Mouse (Mus musculus) hindbrain, embryonic 14.5 days (tissue): Measurements from ENCODE around the gene Omp. TPM values are rescaled to one million over a fixed set of nuclear protein-coding genes. Genes with fewer than 3 reads are reported as not detected.

ENCODE experiments used
- ATAC-seq: fragments of 200-750 bp; cut with Nextera tagmentation; 2 replicates; pipeline ENCODE4 v1.8.0; 2017; ENCODE audit warnings: moderate number of reproducible peaks, mild to moderate bottlenecking, moderate TSS enrichment, moderate library complexity; ENCODE audit not compliant: low FRiP score
- DNase-seq: peaks from one replicate; pipeline ENCODE4 v3.0.0-alpha.2; 2015; ENCODE audit warnings: low spot score
- H3K27ac ChIP-seq: fragments of 300-500 bp; sonication (generic); 2 replicates; pipeline ENCODE4 v1.5.1; 2014; ENCODE audit warnings: mild to moderate bottlenecking, moderate library complexity
- H3K27me3 ChIP-seq: fragments of 300-500 bp; sonication (generic); 2 replicates; pipeline ENCODE4 v1.6.1; 2014; ENCODE audit warnings: mild to moderate bottlenecking, low read length, mixed read lengths; ENCODE audit not compliant: control insufficient read depth, insufficient read depth
- H3K36me3 ChIP-seq: fragments of 300-500 bp; sonication (generic); replicated peaks from 2 replicates; pipeline ENCODE4 v1.6.1; 2014; ENCODE audit not compliant: control insufficient read depth, insufficient read depth
- H3K4me1 ChIP-seq: fragments of 300-500 bp; sonication (generic); replicated peaks from 2 replicates; pipeline ENCODE4 v1.6.1; 2014; ENCODE audit warnings: antibody characterized with exemption, low read length, mixed read lengths; ENCODE audit not compliant: control insufficient read depth, insufficient read depth
- H3K4me2 ChIP-seq: fragments of 300-500 bp; sonication (generic); replicated peaks from 2 replicates; pipeline ENCODE4 v1.6.1; 2014; ENCODE audit warnings: mild to moderate bottlenecking, moderate library complexity
- H3K4me3 ChIP-seq: fragments of 300-500 bp; sonication (generic); replicated peaks from 2 replicates; pipeline ENCODE4 v1.5.1; 2014; ENCODE audit warnings: mild to moderate bottlenecking, low read length
- H3K9ac ChIP-seq: fragments of 300-500 bp; sonication (generic); 2 replicates; pipeline ENCODE4 v1.6.1; 2014
- H3K9me3 ChIP-seq: fragments of 300-500 bp; sonication (generic); 2 replicates; pipeline ENCODE4 v1.6.1; 2016; ENCODE audit warnings: low read length; ENCODE audit not compliant: control insufficient read depth
- WGBS: fragments of 180-500 bp; shearing (Covaris S2); extraction: QIAGEN DNeasy Blood & Tissue Kit; methylation state at CpG from one replicate; pipeline ENCODE4 v1.1.7; 2014; 5-methylcytosine and 5-hydroxymethylcytosine counted together
- polyA plus RNA-seq: library from polyadenylated mRNA; unstranded; fragments of >200 nt; fragmentation: Nextera tagmentation; extraction: Ambion mirVana; gene quantifications from 2 replicates; pipeline ENCODE4 v1.2.1, GENCODE M21; 2014

Omp gene
- polyA plus RNA-seq, 1 experiment from 2014 or later, result 0.32 TPM

GRCm38 (mm10) chr7:98147766-98148165 lies 2.5 kb upstream of the Omp start:
- Histone ChIP-seq H3K27ac (no peak overlapping the region), H3K4me2 (no peak overlapping the region), H3K4me3 (no peak overlapping the region), H3K9me3 (no peaks in the 10 kb centered on the region), H3K9ac (no peak overlapping the region), H3K27me3 (no peaks in the 10 kb centered on the region), H3K4me1 (peaks cover 5% of the 10 kb centered on the region), H3K36me3 (no peaks in the 10 kb centered on the region)
- 62% methylated on average over 8 of the region's 8 CpGs for WGBS
- ATAC-seq (no peak), DNase-seq (no peak)

DNA sequence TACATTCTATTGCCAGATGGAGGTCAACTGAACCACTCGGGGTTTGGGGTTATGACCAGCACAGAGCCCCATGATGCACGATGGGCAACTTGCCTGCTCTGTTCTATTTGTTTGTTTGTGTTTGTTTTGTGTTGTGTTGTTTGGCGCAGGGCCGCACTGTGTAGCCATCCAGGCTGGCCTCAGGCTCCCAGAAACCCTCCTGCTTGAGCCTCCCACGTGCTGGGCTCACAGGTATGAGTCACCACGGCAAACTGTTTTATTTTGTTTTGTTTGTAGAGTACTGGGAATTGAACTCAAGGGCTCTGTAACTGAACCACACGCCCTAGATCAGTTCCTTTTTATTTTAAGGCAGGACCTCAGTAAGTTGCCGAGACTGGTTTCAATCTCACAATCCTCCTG lies 1.1 kb upstream of the Omp start:
- no peak for DNase-seq
- 84% methylated on average over 8 of the region's 8 CpGs for WGBS
- H3K9ac ChIP-seq, result no peak overlapping the region
- no peak overlapping the region for H3K4me2 ChIP-seq
- no peak for ATAC-seq
- no peaks in the 10 kb centered on the region for H3K36me3 ChIP-seq
- no peaks in the 10 kb centered on the region for H3K27me3 ChIP-seq
- H3K27ac ChIP-seq, result no peak overlapping the region
- no peaks in the 10 kb centered on the region for H3K9me3 ChIP-seq
- H3K4me1 ChIP-seq, result peaks cover 5% of the 10 kb centered on the region
- H3K4me3 ChIP-seq, result no peak overlapping the region

GRCm38 (mm10) chr7:98145842-98146446 lies 642 bp upstream of the Omp start:
- Histone ChIP-seq H3K9me3 (no peaks in the 10 kb centered on the region), H3K9ac (no peak overlapping the region), H3K4me1 (peaks cover 5% of the 10 kb centered on the region), H3K4me3 (no peak overlapping the region), H3K4me2 (no peak overlapping the region), H3K27me3 (no peaks in the 10 kb centered on the region), H3K36me3 (no peaks in the 10 kb centered on the region), H3K27ac (no peak overlapping the region)
- DNase-seq (no peak), ATAC-seq (no peak)
- 76% methylated on average over 12 of the region's 12 CpGs for WGBS

DNA sequence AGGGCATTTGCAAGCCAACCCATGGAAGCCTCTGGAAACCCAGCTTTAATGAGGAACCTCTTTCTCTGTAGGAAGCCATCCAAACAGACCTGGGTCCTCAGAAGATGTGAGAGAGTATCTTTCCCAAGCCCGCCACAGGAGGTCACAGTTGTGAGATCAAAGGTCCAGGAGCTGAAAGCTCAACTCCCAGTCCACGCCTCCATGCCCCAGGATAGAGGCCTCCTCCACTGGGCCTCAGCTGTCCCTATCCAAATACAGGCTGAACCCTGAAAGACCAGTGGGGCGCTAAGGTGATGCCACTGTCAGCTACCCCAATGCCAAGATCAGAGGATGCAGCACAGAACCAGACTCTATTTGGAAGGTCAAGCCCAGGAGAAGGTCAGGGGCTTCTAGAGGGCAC lies 2.7 kb downstream of the Omp start:
- H3K27ac ChIP-seq, result no peak overlapping the region
- 62% methylated on average over 3 of the region's 3 CpGs for WGBS
- no peak for DNase-seq

DNA sequence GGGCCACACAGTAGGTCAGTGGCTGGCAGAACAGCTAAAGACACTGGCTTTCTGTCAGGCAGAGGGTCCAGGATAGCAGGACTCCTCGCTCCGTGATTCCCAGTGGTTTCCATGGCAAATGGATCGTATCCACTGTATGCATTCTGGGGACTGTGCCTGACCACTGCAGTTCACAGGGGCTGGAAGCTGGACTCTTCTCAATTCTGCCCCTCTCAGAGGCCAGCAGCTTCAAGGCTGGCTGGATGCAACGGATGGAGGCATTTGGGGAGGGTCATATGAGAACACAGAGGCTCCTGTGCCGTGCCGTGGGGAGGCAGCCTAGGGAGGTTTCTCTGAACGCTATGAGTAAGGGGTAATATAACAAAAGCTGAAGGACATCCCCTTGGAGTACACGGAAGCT lies 3.1 kb downstream of the Omp start:
- ATAC-seq (no peak; the same call in 1 of the 2 replicates), DNase-seq (no peak)
- H3K4me3 ChIP-seq, result no peak overlapping the region
- H3K4me2 ChIP-seq, result no peak overlapping the region
- WGBS, result 29% methylated on average over 8 of the region's 8 CpGs
- no peak overlapping the region for H3K27ac ChIP-seq
- no peak overlapping the region for H3K9ac ChIP-seq
- no peaks in the 10 kb centered on the region for H3K27me3 ChIP-seq
- H3K4me1 ChIP-seq, result peaks cover 6% of the 10 kb centered on the region; the same call in 1 of the 2 replicates
- no peaks in the 10 kb centered on the region for H3K9me3 ChIP-seq
- no peaks in the 10 kb centered on the region for H3K36me3 ChIP-seq

More for the DNA sequence above, 2.7 kb downstream of the Omp start:
- no peaks in the 10 kb centered on the region for H3K27me3 ChIP-seq
- H3K9me3 ChIP-seq, result no peaks in the 10 kb centered on the region
- peaks cover 6% of the 10 kb centered on the region for H3K4me1 ChIP-seq
- no peak overlapping the region for H3K4me2 ChIP-seq
- no peak overlapping the region for H3K9ac ChIP-seq
- no peak for ATAC-seq
- H3K4me3 ChIP-seq, result no peak overlapping the region
- no peaks in the 10 kb centered on the region for H3K36me3 ChIP-seq

GRCm38 (mm10) chr7:98141206-98141605 lies 4.1 kb downstream of the Omp start:
- no peak overlapping the region for H3K9ac ChIP-seq
- no peaks in the 10 kb centered on the region for H3K9me3 ChIP-seq
- H3K4me3 ChIP-seq, result no peak overlapping the region
- no peaks in the 10 kb centered on the region for H3K36me3 ChIP-seq
- no peaks in the 10 kb centered on the region for H3K27me3 ChIP-seq
- peaks cover 6% of the 10 kb centered on the region; the same call in 1 of the 2 replicates for H3K4me1 ChIP-seq
- no peak overlapping the region for H3K27ac ChIP-seq
- WGBS, result 57% methylated on average over 3 of the region's 3 CpGs
- DNase-seq, result no peak
- no peak for ATAC-seq
- H3K4me2 ChIP-seq, result no peak overlapping the region

- 52% methylated on average over 2 of the region's 2 CpGs for WGBS
- H3K4me2 ChIP-seq, result no peak overlapping the region
- H3K27me3 ChIP-seq, result no peaks in the 10 kb centered on the region
- no peak overlapping the region for H3K4me3 ChIP-seq
- H3K9ac ChIP-seq, result no peak overlapping the region
- H3K27ac ChIP-seq, result no peak overlapping the region
- no peak for DNase-seq
- H3K9me3 ChIP-seq, result no peaks in the 10 kb centered on the region
- H3K4me1 ChIP-seq, result peaks cover 6% of the 10 kb centered on the region; the same call in 1 of the 2 replicates
- ATAC-seq, result no peak
- H3K36me3 ChIP-seq, result no peaks in the 10 kb centered on the region
Observed at GRCm38 (mm10) chr7:98140597-98140996, 4.7 kb downstream of the Omp start.

DNA sequence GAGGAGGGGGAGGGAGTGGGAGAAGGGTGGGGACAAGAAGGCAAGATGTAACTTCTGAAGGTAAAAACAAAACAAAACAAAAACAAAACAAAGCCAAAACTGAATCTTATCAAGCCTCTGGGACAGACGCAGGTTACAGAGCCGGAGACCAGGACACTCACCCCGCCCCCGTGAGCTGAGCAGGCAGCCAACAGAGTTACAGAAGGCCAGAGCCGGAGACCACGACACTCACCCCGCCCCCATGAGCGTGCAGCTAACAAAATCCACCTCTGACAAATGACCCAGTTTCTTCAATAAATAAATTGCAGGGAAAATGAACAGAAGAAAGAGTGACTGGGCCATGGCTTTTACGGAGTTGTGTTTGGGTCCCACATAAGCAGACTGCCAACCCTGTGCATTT lies 6.1 kb downstream of the Omp start:
- Histone ChIP-seq H3K27me3 (no peaks in the 10 kb centered on the region), H3K27ac (no peak overlapping the region), H3K4me2 (no peak overlapping the region), H3K4me1 (peaks cover 6% of the 10 kb centered on the region; the same call in 1 of the 2 replicates), H3K9me3 (no peaks in the 10 kb centered on the region), H3K9ac (no peak overlapping the region), H3K36me3 (0 out of 2 replicates have a peak, but pooled peaks cover 4% of the 10 kb centered on the region), H3K4me3 (no peak overlapping the region)
- DNase-seq, result no peak
- ATAC-seq, result no peak
- 15% methylated on average over 9 of the region's 9 CpGs for WGBS

DNA sequence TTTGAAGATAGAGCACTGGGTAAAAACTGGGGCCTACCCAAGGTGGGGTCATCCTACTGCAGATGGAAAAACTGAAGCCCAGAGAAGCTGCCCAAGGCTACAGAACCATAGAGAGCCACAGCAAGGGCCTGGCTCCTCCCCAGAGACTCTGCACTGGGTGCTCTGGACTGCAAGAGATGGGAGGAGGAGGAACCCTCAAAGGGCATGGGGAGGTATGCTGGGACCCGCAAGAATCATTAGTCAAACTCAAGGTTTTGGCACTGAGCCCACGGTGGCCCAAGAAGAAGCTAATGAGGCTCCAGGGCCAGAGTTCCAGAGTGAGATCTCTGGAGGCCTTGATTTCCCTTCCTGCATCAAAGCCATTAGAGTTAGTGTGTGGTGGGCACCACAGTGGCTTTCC lies 7.3 kb downstream of the Omp start:
- H3K4me3 ChIP-seq, result no peak overlapping the region
- ATAC-seq, result no peak
- 54% methylated on average over 2 of the region's 2 CpGs for WGBS
- DNase-seq, result no peak
- no peaks in the 10 kb centered on the region for H3K27me3 ChIP-seq
- H3K36me3 ChIP-seq, result 0 out of 2 replicates have a peak, but pooled peaks cover 4% of the 10 kb centered on the region
- H3K9ac ChIP-seq, result no peak overlapping the region
- peaks cover 6% of the 10 kb centered on the region; the same call in 1 of the 2 replicates for H3K4me1 ChIP-seq
- H3K4me2 ChIP-seq, result no peak overlapping the region
- no peaks in the 10 kb centered on the region for H3K9me3 ChIP-seq
- no peak overlapping the region for H3K27ac ChIP-seq

DNA sequence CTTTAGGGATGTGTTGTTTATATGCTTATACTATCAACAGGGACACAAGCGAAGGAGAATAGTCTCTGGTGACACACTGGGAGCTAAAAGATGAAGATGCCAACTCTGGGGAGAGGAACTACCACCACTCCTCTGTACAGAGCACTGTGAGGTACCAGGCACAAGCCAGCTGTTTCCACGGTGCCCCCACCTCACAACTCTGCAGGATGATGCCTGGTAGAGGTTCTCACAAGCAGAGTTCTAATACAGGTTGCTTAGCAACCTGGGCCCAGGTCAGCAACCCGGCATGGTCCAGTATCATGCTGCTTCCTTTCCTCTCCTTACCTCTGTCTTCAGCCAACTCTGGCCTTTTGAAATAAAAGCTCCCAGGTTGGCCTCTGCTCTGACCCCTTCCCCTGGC lies 7.7 kb downstream of the Omp start:
- Histone ChIP-seq H3K9me3 (no peaks in the 10 kb centered on the region), H3K27me3 (no peaks in the 10 kb centered on the region), H3K36me3 (0 out of 2 replicates have a peak, but pooled peaks cover 4% of the 10 kb centered on the region), H3K4me1 (peaks cover 6% of the 10 kb centered on the region; the same call in 1 of the 2 replicates), H3K27ac (no peak overlapping the region), H3K9ac (no peak overlapping the region), H3K4me2 (no peak overlapping the region), H3K4me3 (no peak overlapping the region)
- DNase-seq, result no peak
- 41% methylated on average over 3 of the region's 3 CpGs for WGBS
- ATAC-seq, result peak; percentile 19; the same call in 1 of the 2 replicates
